Mouse (Mus musculus) thymus, adult 2 months (tissue): ENCODE measurements around the gene Kynu.

ENCODE experiments used
- CTCF ChIP-seq: fragments of 200-500 bp; IDR thresholded peaks from 2 replicates; pipeline ENCODE4 v1.5.1; 2012; ENCODE audit warnings: mild to moderate bottlenecking, control low read depth, low read length, moderate library complexity, borderline replicate concordance; ENCODE audit not compliant: control insufficient read depth, poor library complexity, insufficient read depth; ENCODE audit errors: extremely low read depth
- POLR2A ChIP-seq: fragments of 200-500 bp; IDR thresholded peaks from 2 replicates; pipeline ENCODE4 v1.6.1; 2012; ENCODE audit warnings: mild to moderate bottlenecking, low read length, control low read depth, moderate library complexity; ENCODE audit not compliant: control insufficient read depth, poor library complexity, insufficient read depth; ENCODE audit errors: extremely low read depth

DNA sequence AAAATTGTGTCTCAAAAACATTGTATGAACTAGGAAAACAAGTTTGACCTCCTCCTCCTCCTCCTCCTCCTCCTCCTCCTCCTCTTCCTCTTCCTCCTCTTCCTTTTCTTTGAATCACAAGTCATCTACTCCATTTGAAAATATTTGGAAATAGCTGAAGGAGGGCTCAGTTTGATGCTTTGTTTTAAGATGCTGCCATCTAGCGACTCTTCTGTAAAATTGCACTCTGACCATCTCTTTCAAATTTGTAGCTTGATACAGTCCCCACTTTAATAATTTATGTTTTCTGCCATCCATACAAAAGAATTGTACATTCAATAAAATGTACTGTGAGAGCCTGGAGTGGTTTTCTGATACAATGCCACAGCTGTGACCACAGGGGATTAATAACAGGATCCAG is 67.7 kb downstream of the Kynu start:
- TF ChIP-seq CTCF (no peak), POLR2A (no peak)
